Comparison of ENCODE assay signal across 28 mouse cellular contexts in the genomic region with DNA sequence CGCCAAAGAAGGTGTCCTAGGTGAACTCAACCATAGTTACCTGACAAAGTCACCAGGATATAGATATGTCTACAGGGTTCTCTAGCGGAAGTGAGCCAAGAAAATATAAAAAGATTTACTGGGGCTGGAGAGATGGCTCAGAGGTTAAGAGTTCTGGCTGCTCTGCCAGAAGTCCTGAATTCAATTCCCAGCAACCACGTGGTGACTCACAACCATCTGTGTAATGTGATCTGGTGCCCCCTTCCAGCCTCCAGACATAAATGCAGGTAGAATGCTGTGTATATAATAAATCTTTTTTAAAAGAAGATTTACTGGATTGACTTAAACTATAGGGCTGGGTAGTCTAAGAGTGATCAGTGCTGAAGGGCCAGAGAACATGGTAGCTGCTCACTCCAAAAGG. TPM values are rescaled to one million over a fixed set of nuclear protein-coding genes. Genes with fewer than 3 reads are reported as not detected.
DNase-seq lines count a peak whose midpoint lies in the region; ATAC-seq and TF ChIP-seq lines count a peak whose summit lies in the region.
"Had no signal": no experiment of that assay in that cellular context is flagged by ENCODE, and none has a peak within 500 bp of the region (broad histone marks: within the 10 kb centered on the region; RNA-seq: fewer than 3 reads in every experiment).

No protein-coding gene starts in this region.

- H3K79me3 ChIP-seq in C2C12 (ENCODE audit: low read depth): no peaks in the 10 kb centered on the region

- H3K27me3 ChIP-seq in kidney, embryonic 15.5 days: no peaks in the 10 kb centered on the region
- peaks cover 3% of the 10 kb centered on the region for H3K27me3 ChIP-seq in C2C12 (ENCODE audit: control insufficient read depth, insufficient read depth, insufficient read length)
- H3K27me3 ChIP-seq: forebrain, embryonic 13.5 days; hindbrain, embryonic 12.5 days; hindbrain, embryonic 15.5 days had no signal

- no peak overlapping the region for H3ac ChIP-seq in C2C12 (ENCODE audit: control insufficient read depth, insufficient read length, low read depth)

- H3K4me2 ChIP-seq in kidney, embryonic 15.5 days: no peak overlapping the region
- H3K4me2 ChIP-seq: forebrain, embryonic 13.5 days; heart, embryonic 11.5 days; hindbrain, embryonic 12.5 days; hindbrain, embryonic 15.5 days had no signal

- no peaks in the 10 kb centered on the region for H3K79me2 ChIP-seq in C2C12 (ENCODE audit: control insufficient read depth, insufficient read depth)

- DNase-seq in kidney, postnatal 25 days: no peak
- DNase-seq in 3T3-L1 (ENCODE audit: low read depth, low spot score): peak; percentile 86
- no peak for DNase-seq in B cell, adult 2 months
- DNase-seq: adrenal gland, postnatal 10 days; adrenal gland, postnatal 36 days; cerebellum, adult 18-20 months; cerebellum, adult 9-10 months; cerebellum, postnatal 14 days; gastrocnemius, postnatal 10 days; gastrocnemius, postnatal 36 days; heart, adult 11 months had no signal

- WGBS in kidney, embryonic 15.5 days: 57% methylated on average over 3 of the region's 3 CpGs

- H3K9ac ChIP-seq in kidney, embryonic 15.5 days: no peak overlapping the region
- H3K9ac ChIP-seq: forebrain, embryonic 13.5 days; hindbrain, embryonic 12.5 days; hindbrain, embryonic 15.5 days had no signal

- 0 out of 2 replicates have a peak overlapping the region, but pooled peaks have one; percentile 9 for H3K27ac ChIP-seq in kidney, embryonic 15.5 days
- H3K27ac ChIP-seq: forebrain, embryonic 10.5 days; forebrain, embryonic 13.5 days; hindbrain, embryonic 12.5 days; hindbrain, embryonic 15.5 days had no signal

- H3K36me3 ChIP-seq in kidney, embryonic 15.5 days: peaks cover 38% of the 10 kb centered on the region
- H3K36me3 ChIP-seq in C2C12 (ENCODE audit: control insufficient read depth, insufficient read depth): peaks cover 32% of the 10 kb centered on the region

- no peak for ATAC-seq in kidney, embryonic 15.5 days (replicated peaks; ENCODE audit: low FRiP score)
- no peak for ATAC-seq in granulocyte monocyte progenitor cell, adult 5-6 weeks (replicated peaks; ENCODE audit: poor library complexity, severe bottlenecking)
- ATAC-seq: activated CD4-positive, CD25-positive, alpha-beta regulatory T cell, adult 4 months; CD4-positive, CD25-positive, alpha-beta regulatory T cell, adult 4 months; forebrain, embryonic 13.5 days; forebrain, embryonic 16.5 days had no signal

- H3K9me3 ChIP-seq in kidney, embryonic 15.5 days (replicated peaks): no peaks in the 10 kb centered on the region
- H3K9me3 ChIP-seq: forebrain, embryonic 10.5 days; forebrain, embryonic 13.5 days; hindbrain, embryonic 12.5 days; hindbrain, embryonic 15.5 days had no signal

- no peak overlapping the region for H3K4me3 ChIP-seq in kidney, embryonic 15.5 days (replicated peaks)
- H3K4me3 ChIP-seq in C2C12 (ENCODE audit: insufficient read depth, poor library complexity, severe bottlenecking): no peak overlapping the region
- H3K4me3 ChIP-seq: forebrain, embryonic 10.5 days; forebrain, embryonic 13.5 days; hindbrain, embryonic 12.5 days; hindbrain, embryonic 15.5 days had no signal

- peaks cover 19% of the 10 kb centered on the region for H3K4me1 ChIP-seq in kidney, embryonic 15.5 days
- H3K4me1 ChIP-seq: hindbrain, embryonic 12.5 days; hindbrain, embryonic 15.5 days had no signal

- TF ChIP-seq CTCF in C2C12 (IDR thresholded peaks at IDR 0.05; ENCODE audit: control insufficient read depth, insufficient read depth, insufficient read length): no peak

TF ChIP-seq in C2C12, 6 proteins besides CTCF, POLR2A, EP300 and RAD21:
- TF ChIP-seq USF1 (IDR thresholded peaks at IDR 0.05; ENCODE audit: low read depth): peak; percentile 60
- TF ChIP-seq MAX (IDR thresholded peaks at IDR 0.05): peak; percentile 56
- no peak for TF ChIP-seq CEBPB (IDR thresholded peaks at IDR 0.05; ENCODE audit: low read depth)
- no peak for TF ChIP-seq MYOD1 (IDR thresholded peaks at IDR 0.05; ENCODE audit: control insufficient read depth, insufficient read length, low read depth)
- no peak for TF ChIP-seq MYOG (IDR thresholded peaks at IDR 0.05; ENCODE audit: control insufficient read depth, extremely low read depth, insufficient read length)
- no peak for TF ChIP-seq FOSL1 (IDR thresholded peaks at IDR 0.05; ENCODE audit: insufficient read depth, low read length, poor library complexity, severe bottlenecking)
TF ChIP-seq in C2C12: peak in this region for 2.

RNA-seq across cellular contexts. Expression of gene Snx5, which starts 10.7 kb away (rescaled TPM):
- polyA plus RNA-seq in kidney, embryonic 15.5 days (2015; fragmentation: Nextera tagmentation; extraction: Ambion mirVana): 125 and 129 TPM in 2 replicates
- polyA plus RNA-seq in C2C12 (2012; fragmentation: generic; extraction: Trizol): 87.4 TPM
- total RNA-seq in granulocyte monocyte progenitor cell, adult 5-6 weeks (2014; fragmentation: Nextera tagmentation): 226 and 255 TPM in 2 replicates
- total RNA-seq in granulocyte monocyte progenitor cell, adult 5-6 weeks (2017): 248 and 283 TPM in 2 replicates

RNA-seq across cellular contexts. Expression of gene Mgme1, which starts 11.0 kb away (rescaled TPM):
- 24.2 and 25.3 TPM in 2 replicates for polyA plus RNA-seq in kidney, embryonic 15.5 days (2015; fragmentation: Nextera tagmentation; extraction: Ambion mirVana)
- polyA plus RNA-seq in C2C12 (2012; fragmentation: generic; extraction: Trizol): 6.2 TPM
- 19.6 and 23.4 TPM in 2 replicates for total RNA-seq in granulocyte monocyte progenitor cell, adult 5-6 weeks (2014; fragmentation: Nextera tagmentation)
- 25.4 and 29.9 TPM in 2 replicates for total RNA-seq in granulocyte monocyte progenitor cell, adult 5-6 weeks (2017)

RNA-seq across cellular contexts. Expression of gene Ovol2, which starts 50.5 kb away (rescaled TPM):
- 1.0 and 1.5 TPM in 2 replicates for polyA plus RNA-seq in kidney, embryonic 15.5 days (2015; fragmentation: Nextera tagmentation; extraction: Ambion mirVana)
- polyA plus RNA-seq in C2C12 (2012; fragmentation: generic; extraction: Trizol): not detected
- total RNA-seq in granulocyte monocyte progenitor cell, adult 5-6 weeks (2014; fragmentation: Nextera tagmentation): not detected in 2 replicates
- not detected in 2 replicates for total RNA-seq in granulocyte monocyte progenitor cell, adult 5-6 weeks (2017)
- total RNA-seq: adrenal gland, postnatal 10 days; adrenal gland, postnatal 36 days; gastrocnemius, adult 18-20 months; gastrocnemius, postnatal 10 days; gastrocnemius, postnatal 36 days; heart, adult 8-10 months; heart, postnatal 25 days; hematopoietic stem cell, adult 5-6 weeks; MEL had no signal
- polyA plus RNA-seq: activated CD4-positive, CD25-positive, alpha-beta regulatory T cell, adult 4 months; CD4-positive, CD25-positive, alpha-beta regulatory T cell, adult 4 months; forebrain, embryonic 13.5 days; forebrain, embryonic 16.5 days; heart, postnatal 0 days; hindbrain, embryonic 15.5 days had no signal
